Mouse (Mus musculus) adrenal gland, adult 18-20 months (tissue): ENCODE data around the gene Rragd. TPM values are rescaled to one million over a fixed set of nuclear protein-coding genes. Genes with fewer than 3 reads are reported as not detected.
"Not testable (repeated sequence)": the region's sequence is repeated elsewhere in the genome, so short reads cannot be mapped to it uniquely, and the experiment has no call there.

Experiments used
- DNase-seq, 2 experiments: peaks; one replicate each; pipeline ENCODE4 v3.0.0; 2021 to 2022; ENCODE audit warnings: low spot score in 2 of 2
- total RNA-seq, 2 experiments: library from RNA; stranded (reverse); gene quantifications; 1 replicate in 1 of 2; 2 replicates in 1 of 2; pipeline ENCODE4 v1.2.3; 2021

The Rragd gene
- total RNA-seq, 2 experiments from 2014 or later = 16.1 to 21.1 TPM

DNA sequence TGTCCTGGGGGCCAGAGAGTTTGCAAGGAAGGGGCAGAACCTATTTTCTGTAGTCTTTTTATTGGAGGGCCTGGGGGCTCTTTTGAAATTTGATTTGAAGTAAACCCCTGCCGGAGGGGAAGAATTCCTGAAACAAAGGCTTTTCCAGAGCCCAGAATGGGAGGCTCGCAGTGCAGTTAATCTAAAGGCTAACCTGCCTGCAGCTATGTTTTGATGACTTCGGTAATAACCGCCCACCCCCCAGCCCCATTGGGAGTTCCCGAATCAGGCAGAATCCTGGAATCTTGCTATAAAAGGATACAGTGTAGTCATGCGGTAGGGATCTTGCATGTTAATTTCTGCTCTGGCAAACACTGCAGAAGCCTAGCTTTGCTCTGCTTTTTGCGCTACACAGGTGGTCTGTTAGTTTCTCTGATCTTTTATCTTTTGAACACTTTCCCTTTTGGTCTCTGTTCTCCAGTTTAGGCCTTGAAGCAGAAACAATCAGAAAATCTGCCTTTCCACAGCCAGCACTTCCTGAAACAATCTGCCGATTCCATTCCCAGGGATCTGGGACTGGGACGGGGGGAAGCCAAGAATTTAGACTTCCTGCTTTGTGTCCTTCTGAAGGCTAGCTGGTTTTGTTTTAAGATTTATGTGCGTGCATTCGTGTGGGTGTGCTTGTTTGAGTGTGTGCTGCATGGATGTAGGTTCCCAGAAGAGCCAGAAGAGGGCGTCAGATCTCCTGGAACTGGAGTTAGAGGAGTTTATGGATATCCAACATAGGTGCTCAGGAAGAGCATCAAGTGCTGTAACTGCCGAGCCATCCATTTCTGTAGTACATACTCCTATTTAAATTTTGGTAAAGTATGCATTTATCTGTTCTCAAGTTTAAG is 2.2 kb downstream of the Rragd start:
- no peak for DNase-seq

DNA sequence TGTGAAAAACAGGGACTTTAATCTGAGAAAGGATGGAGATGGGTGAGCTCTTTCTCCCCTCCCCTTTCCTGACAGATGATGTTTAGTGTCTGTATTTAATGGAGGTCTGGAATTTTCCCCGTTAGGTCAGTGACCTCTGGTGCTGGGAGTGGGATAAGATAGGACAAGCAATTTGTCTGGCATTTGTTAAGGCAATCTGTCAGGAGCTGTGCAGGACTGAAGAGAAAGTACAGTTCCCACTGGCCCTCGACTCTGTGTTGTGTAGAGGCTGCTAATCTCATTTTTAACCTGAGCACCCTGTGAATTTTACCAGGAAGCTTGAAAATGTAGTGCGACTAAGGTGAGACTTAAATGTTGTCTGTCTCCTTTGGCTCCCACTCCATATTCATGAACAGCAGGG is 2.8 kb downstream of the Rragd start:
- DNase-seq = no peak

DNA sequence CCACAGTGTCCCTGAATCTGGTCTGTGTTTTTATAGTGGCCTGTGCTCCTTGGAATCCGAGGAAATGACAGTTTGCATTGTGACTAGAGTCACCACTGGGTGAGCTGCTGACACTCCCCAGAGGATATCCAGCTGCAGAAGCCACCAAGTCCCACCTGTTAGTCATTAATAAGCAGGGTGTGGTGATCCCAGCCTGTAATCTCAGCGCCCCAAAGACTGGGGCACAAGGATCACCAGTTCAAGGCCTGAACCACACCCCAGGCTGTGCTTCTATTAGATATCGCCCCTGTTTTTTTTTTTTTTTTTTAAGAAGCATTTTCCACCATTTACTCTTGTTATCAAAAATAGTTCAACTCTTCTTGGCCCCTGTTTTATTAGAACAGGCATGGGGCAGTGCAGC is 4.2 kb downstream of the Rragd start:
- DNase-seq = no peak

DNA sequence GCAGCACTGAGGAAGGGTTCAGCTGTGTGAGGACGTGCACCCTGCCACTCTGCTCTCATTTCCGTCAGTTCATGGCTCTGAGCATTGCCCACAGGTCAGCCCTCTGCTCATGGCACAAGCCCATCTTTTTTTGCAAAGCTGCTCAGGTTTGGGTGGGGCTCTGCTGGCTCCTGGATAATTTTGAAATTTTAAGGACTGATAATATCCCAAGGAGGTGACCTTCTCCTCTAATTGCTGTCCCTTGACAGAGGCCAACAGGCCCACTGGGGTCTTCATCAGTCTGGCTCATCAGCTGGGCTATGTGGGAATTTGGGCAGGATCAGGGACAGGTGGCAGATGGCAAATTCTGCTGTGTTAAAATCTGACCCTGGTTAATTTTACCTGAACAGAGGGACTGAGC is 6.5 kb downstream of the Rragd start:
- no peak for DNase-seq

DNA sequence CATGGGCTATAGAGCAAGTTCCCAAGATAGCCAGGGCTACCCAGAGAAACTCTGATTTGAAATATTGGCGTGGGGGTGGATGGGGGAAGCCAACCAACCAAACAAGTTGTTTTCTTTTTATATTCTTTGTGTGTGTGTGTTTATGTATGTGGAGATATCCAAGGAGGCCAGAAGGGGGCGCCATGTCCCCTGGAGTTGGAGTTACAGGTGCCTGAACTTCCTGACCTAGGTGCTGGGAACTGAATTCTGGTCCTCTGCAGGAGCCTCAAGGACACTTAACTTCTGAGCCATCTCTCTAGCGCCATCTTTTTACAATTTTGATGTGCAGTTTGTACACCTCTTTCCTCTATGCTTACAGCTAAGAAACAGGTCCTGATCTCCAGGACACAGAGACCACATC is 11.3 kb downstream of the Rragd start:
- DNase-seq = no peak

DNA sequence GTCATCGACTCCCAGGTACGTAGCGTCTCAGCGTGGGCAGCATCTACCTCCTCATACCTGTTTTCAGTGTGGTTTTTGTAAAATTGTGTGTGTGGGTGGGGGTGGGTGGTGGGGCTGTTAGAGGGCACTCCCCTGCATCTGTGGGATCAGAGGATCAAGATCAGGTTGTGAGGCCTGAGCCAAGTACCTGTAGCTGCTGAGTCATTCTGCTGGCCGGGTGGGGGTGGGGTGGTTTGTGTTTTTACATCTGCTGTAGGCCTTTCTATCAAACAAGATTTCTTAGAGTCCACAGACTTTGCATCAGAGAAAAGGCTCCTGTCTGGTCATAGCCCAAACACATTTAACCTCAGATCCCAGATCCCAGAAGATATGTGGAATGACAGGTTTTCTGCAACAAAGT is 13.2 kb downstream of the Rragd start:
- DNase-seq = no peak

DNA sequence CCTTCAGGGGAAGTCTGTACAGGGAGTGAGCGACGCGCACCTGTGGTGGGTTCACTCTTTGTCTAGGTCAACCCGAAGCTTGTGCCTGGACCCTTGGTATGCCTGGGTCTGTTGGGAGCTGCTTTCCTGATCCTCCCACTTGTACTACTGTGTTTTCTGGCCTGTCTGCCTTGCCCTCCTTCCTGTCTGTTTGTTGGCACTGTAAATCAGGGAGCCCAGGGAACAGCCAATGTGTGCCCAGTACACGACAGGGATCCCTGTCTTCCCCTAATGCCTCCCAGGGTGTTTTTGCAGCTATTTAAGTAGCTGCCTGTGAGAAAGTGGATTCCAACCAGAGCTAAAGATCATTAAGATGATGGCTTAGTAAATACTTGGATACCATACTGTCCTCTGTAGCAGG is 14.7 kb downstream of the Rragd start:
- DNase-seq = no peak

DNA sequence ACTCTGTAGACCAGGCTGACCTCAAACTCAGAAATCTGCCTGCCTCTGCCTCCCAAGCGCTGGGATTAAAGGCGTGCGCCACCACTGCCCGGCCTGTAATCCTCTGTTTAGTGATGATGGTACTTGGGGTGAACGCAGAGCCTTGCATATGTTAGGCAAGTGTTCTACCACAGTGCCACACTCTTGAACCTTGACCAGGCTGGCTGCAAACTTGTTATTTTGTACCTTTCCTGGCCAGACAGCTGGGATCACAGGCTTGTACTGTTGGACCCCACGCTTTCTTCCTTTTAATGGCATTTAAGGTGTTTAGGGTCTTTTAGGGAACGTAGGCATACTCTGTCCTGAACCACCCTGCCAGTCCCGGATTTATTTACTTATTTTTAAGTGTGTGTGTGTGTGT is 16.2 kb downstream of the Rragd start:
- DNase-seq = no peak

DNA sequence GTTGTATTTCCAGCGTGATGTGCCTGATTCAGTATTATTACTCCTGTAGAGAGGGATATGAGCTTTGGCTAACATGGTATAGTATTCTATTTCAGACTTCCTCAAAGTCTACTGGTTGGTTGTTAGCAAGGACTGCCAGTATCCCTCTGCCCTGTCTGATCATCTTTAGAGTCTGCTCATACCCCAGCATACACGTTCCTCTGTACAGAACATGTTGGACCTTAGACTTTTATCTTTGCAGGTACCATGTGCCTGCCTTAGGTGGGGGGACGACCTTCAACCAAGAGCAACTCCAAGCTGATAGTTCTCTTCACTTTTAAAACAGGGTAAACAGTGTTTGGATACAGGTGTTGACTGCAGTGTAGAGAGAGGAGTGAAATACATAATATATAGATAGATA is 19.2 kb downstream of the Rragd start:
- DNase-seq = no peak

DNA sequence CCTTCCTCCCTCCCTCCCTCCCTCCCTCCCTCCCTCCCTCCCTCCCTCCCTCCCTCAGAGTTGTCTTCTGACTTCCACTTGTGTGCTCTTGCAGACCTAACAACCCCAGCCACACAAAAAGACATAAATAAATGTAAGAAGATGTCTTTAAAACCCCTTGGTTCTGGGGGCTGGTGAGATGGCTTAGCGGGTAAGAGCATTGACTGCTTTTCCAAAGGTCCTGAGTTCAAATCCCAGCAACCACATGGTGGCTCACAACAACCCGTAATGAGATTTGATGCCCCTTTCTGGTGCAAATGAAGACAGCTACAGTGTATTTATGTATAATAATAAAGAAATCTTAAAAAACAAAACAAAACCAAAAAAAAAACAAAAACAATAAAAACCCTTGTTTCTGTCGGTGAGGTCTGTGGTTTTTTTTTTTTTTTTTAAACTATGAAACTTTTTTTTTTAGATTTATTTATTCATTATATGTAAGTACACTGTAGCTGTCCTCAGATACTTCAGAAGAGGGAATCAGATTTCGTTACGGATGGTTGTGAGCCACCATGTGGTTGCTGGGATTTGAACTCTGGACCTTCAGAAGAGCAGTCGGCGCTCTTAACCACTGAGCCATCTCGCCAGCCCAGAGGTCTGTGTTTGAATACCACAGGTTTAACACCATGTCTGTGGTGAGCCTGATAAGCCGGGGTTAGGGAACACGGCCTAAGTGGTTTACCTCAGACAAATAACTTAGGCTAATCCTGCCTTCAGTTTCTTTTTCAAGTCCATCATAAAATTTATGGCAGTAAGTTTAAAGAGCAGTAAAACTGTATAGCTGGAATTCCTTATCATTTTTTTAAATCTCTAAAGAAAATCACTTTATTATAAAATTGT is 23.0 kb downstream of the Rragd start:
- not testable (repeated sequence) for DNase-seq

DNA sequence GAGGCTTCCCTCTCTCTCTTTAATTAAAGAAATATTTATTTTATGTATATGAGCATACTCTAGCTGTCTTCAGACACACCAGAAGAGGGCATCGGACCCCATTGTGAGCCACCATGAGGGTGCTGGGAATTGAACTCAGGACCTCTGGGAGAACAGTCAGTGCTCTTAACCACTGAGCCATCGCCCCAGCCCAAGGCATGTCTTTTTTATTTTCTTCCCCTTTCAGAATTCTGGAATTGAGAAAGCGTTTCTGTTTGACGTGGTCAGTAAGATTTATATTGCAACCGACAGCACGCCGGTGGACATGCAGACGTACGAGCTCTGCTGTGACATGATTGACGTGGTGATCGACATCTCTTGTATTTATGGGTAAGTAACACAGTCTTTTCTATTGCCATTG is 24.0 kb downstream of the Rragd start:
- DNase-seq = no peak

DNA sequence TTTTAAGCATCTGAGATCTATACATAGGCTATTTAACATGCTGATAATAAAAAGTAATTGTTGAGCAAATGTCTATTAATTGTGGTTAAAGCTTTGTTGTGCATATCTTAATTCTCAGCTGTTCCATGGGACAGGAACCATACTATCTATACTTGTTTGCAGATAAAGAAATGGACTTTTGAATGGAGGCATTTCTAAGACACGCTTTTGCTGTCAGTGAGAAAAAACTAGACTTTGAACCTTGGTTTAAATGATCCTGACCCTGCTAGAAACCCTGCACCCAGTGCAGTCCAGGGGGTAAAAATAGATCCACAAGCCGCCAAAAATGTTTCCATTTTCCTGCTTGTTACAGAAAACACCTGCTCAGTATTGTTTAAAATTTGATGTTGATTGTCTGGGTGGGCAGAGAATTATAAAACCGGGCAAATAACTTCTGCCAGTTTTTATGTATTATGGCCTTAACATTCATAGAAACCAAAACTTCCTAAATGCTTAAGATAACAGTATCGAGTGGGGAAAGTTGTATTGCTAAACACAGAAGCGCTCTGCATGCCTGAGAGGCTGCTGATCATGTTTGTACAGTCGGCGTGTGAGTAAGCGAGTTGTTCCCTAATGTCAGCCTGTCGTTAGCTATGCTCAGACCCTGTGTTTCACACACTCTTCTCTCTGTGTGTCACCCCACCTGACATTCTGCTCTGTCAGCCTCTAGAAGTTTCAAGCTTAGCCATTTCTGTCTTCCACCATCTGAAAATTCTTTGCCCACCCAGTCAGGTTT is 24.8 kb downstream of the Rragd start:
- DNase-seq = no peak

DNA sequence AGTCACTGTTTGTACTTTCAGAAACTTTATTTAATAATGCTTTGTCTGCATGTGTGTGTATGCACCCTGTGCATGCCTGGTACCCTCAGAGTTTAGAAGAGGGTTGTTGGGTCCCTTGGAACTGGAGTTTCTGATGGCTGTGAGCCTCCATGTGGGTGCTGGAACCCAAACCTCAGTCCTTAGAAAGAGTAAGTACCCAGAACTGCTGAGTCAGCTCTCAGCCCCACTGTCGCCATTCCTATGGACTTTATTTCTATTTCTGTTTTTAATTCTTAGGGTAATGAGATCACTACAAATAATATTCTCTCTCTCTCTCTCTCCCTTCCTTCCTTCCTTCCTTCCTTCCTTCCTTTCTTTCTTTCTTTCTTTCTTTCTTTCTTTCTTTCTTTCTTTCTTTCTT is 27.2 kb downstream of the Rragd start:
- no peak for DNase-seq

DNA sequence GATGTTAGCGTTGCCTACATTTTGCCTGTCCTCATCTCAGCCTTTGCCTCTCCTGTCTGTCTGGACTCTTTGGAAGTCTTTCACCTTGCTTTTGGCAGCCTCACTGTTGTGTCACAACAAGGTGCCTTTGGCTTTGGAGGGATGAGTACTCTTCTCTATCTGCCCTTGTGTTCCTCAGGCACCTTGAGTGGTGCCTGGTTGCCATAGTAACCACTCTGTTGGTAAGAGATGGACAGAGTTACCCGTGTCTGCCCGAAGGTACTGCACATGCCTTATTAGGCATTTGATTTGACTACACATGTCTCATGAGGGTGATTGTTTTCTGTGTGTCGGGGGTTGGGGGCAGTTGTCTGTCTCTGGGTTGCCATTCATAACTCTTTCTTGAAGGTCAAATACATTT is 29.6 kb downstream of the Rragd start:
- no peak for DNase-seq

DNA sequence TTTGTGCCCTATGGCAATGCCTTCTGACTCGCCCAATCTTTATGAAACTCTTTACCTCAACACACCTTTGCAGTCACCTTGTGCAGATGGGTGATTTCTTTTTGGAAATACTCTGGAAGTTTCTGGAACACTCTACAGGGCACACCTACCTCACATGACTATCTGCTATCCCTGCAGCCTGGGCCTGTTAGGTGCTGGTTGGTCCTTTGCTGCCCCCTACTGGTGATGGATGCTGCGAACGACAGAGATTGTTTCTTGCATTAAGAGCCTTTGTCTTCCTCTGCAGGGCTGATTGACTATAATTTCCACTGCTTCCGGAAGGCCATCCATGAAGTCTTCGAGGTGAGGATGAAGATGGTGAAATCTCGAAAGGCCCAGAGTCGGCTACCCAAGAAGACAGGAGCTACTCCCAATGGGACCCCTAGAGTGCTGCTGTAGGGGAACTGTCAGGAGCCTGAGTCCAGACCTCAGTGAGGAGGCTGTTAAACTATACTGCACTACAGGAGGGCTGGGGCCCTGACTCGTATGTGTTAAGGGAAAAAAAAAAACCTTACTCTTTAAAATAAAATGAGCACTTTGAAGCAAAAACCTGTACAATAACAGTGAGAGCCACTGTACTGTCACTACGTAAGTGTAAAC is 35.6 kb downstream of the Rragd start:
- peak; percentile 86 to 88 for DNase-seq

DNA sequence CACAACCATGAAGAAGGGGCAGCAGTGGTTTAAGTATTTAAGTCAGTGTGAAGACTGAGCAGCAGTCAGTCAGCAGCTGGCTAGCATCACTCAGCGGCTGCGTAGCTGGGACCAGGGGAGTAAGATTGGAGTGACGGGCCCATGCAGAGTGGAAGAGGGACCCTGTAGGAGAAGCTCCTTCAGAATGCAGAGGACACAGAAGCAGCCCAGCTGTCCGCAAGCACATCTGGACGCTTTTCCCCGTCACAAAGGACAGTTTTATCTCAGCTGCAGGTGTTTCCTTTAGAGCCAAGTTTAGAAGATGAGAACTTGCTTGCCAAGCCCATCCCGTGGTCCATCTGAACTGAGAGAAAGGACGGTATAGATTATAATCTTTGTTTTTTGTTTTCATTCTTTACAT is 41.6 kb downstream of the Rragd start:
- no peak for DNase-seq

DNA sequence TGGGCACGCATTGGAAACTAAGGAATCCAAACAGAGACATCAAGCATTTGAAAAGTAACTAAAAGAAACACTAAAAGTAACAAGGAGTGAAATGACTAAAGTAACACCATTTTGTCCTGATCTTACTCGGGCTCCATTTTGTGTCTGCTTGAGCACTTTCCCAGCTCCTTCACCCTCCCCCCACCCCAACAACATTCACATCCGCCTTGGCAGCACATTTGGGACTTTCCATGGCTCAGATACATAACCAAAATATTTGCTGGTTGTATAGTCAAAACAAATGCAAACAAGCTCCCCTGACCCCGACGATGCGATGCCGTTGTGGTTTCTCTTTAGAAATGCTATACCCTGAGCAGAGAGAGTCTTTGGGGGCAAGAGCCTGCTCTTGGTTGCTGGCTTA is 46.3 kb downstream of the Rragd start:
- DNase-seq = no peak

DNA sequence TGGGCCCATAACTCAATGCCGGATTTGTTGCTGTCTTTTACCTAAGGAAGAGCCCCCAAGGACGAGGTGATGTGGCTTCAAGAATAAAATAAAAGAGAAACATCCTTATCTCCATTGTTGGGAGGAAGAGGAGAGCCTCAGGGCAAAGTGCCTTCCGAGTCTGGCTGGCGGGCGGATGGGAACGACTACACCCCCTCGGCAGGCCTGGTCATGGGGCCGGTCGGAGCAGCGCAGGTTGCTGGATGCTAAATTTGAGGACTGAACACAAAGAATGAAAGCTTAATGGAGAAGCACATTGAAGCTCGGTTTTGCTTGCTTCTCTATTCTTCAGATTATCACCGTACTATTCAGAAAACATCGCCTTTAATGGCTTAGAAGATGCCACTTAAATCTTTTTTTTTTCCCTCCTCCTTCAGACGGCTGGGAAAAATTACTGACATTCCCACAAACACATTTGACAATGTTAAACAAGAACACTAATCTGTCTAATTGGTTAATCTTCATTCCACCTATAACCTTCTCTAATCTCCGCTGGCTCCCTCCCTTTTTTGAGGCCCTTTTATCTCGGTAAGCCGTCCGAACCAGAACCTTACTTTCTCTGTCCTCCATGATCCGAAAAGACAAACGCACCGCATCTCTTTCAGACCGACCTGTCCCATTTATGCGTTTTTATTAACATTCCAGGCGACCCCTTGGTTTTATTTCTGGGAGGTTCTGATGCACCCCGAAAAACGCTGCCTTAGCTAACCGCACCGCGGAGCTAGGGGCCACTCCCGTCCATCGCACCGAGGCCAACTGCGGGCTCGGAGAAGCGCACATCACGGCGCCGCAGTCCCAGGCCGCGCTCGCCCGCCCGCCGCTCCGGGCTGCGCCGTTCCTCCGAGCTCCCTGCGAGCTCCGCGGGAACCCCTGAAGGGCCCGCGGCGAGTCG is 47.7 kb downstream of the Rragd start:
- DNase-seq = peak in 1 of 2 experiments; percentile 3

DNA sequence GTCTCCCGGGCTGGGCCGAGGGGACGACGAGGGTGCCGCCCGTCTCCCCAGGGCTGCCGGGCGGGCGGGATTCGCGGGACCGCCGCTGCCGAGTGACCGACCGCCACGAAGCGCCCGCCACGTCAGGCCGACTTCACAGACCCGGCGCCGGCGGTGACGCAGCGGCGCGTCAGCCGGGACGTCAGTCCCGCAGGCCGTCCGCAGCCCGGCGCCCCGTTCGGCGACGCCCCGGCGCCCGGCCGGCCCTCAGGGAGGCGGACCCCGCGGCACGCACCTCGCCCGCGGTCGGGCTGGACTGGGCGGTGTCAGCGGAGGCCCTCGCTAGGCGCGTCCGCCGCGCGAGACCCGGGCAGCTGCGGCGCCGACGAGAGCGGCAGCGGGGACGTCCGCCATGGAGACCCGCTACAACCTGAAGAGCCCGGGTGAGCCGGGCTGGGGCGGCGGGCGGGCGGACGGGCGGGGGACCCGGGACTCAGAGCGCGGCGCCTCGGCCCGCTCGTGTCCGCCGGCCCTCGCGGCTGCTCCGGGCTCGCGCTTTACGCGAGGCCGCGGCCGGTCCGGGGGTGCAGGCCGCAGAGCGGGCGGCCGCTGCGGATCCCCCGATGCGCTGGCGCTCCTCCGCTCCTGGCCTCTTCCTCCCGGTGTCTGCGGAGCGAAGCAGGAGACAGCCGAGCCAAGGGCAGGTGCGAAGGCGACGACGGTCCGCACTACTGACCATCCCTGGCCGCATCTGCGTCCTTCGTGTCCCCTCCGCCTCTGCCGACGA is 48.5 kb downstream of the Rragd start, which contains the start of gene Ube2j1:
TSS of gene Ube2j1 (plus strand) at position 222 of the 766 bp plus-strand sequence.
- DNase-seq = peak; percentile 91 to 92
